Mouse (Mus musculus): ENCODE results near the gene Tmem183a. TPM values are rescaled to one million over a fixed set of nuclear protein-coding genes. Genes with fewer than 3 reads are reported as not detected.

Gene Tmem183a
- polyA plus RNA-seq, 1 experiment from 2014 or later, result 73.8 TPM

GRCm38 (mm10) chr1:134381795-134382625 lies 20.2 kb upstream of the Tmem183a start:
- no peak overlapping the region for H3K27ac ChIP-seq (ENCODE audit: poor library complexity, severe bottlenecking)
- peaks cover 6% of the 10 kb centered on the region; the same call in 1 of the 2 replicates for H3K4me1 ChIP-seq (replicated peaks)
- peaks cover 4% of the 10 kb centered on the region for H3K9me3 ChIP-seq (replicated peaks)
- no peak for ATAC-seq (ENCODE audit: insufficient number of reproducible peaks, low FRiP score)
- peak overlapping the region; percentile 79 for H3K4me2 ChIP-seq
- 5% methylated on average over 19 of the region's 19 CpGs for WGBS
- peak overlapping the region; percentile 42 for H3K4me3 ChIP-seq
- H3K27me3 ChIP-seq (replicated peaks), result no peaks in the 10 kb centered on the region
- peak overlapping the region; percentile 60 for H3K9ac ChIP-seq
- no peaks in the 10 kb centered on the region for H3K36me3 ChIP-seq

DNA sequence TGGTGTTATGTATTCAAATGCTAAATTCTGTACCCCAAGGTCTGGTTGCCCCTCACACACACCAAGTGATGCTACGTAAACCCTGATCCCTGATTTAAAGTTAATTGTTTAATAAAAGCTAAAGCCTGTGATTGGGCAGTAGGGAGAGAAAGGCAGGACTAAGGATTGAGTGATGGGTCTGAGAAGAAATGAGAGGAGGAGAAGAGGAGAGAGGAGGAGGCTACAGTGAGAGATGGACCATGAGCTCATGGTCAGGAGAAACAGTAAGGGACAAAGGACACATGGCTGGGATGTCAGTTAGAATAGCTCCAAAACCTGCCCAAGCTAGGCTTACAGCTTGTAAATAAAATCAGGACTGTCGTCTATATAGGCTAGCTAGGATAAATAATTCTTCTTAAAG lies 19.3 kb upstream of the Tmem183a start:
- ATAC-seq (ENCODE audit: insufficient number of reproducible peaks, low FRiP score), result no peak
- Histone ChIP-seq H3K9ac (no peak overlapping the region), H3K4me2 (no peak overlapping the region), H3K4me1 (replicated peaks) (peaks cover 6% of the 10 kb centered on the region; the same call in 1 of the 2 replicates), H3K4me3 (no peak overlapping the region), H3K36me3 (no peaks in the 10 kb centered on the region), H3K27me3 (replicated peaks) (no peaks in the 10 kb centered on the region), H3K27ac (ENCODE audit: poor library complexity, severe bottlenecking) (no peak overlapping the region), H3K9me3 (replicated peaks) (peaks cover 4% of the 10 kb centered on the region)
- 74% methylated on average over 2 of the region's 2 CpGs for WGBS

DNA sequence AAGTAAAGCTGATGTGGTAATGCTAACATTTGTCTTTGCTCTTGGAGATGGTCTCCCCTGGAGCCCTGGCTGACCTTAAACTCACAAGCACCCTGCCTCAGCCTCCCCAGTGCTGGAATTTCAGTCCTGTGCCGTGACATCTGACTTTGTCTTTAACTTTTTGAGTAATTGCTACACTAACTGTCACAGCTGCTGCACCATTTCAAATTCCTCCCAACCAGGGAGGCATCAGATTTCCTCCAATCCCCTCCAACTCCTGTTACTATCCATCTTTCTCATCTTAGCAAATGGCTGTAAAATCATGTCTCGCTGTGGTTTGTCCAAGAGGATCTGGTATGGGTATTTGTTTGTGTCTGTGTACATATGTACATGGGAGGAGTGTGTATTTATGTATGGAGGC lies 12.3 kb upstream of the Tmem183a start:
- Histone ChIP-seq H3K4me1 (replicated peaks) (no peaks in the 10 kb centered on the region), H3K27me3 (replicated peaks) (no peaks in the 10 kb centered on the region), H3K4me2 (no peak overlapping the region), H3K36me3 (no peaks in the 10 kb centered on the region), H3K9ac (no peak overlapping the region), H3K27ac (ENCODE audit: poor library complexity, severe bottlenecking) (no peak overlapping the region), H3K4me3 (no peak overlapping the region), H3K9me3 (replicated peaks) (peaks cover 9% of the 10 kb centered on the region)
- ATAC-seq (ENCODE audit: insufficient number of reproducible peaks, low FRiP score), result no peak
- WGBS, result 68% methylated on average over 2 of the region's 2 CpGs

DNA sequence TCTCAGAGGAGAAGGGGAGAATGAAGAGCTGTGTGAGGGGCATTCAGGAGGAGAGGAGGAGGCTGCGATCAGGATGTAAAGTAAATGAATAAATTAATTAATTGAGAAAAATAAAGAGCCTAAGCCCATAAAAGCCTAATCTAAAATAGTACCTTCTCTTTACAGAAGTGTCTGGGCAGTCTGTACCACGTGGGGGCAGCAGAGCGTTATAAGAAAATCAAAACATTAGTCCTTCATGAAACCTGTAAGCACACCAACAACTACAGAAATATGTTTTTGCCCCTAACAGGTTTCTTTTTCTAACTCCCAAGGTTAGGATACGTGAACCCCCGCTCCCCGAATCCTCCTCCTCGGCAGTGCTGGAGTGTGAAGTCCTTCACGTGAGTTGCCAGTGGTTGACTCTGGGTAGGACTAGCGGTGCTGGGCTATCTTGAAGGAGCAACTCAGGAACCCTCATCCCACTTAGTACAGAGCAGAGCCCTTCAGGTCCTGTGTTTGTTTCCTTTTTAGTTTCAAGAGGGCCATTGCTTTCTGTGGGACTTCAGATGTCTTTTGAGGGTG lies 7.1 kb upstream of the Tmem183a start:
- no peak for ATAC-seq (ENCODE audit: insufficient number of reproducible peaks, low FRiP score)
- Histone ChIP-seq H3K27me3 (replicated peaks) (no peaks in the 10 kb centered on the region), H3K27ac (ENCODE audit: poor library complexity, severe bottlenecking) (no peak overlapping the region), H3K9me3 (replicated peaks) (peaks cover 9% of the 10 kb centered on the region), H3K4me1 (replicated peaks) (0 out of 2 replicates have a peak, but pooled peaks cover 2% of the 10 kb centered on the region), H3K4me2 (no peak overlapping the region), H3K36me3 (no peaks in the 10 kb centered on the region), H3K4me3 (no peak overlapping the region), H3K9ac (0 out of 2 replicates have a peak overlapping the region, but pooled peaks have one; percentile 40)
- 45% methylated on average over 9 of the region's 9 CpGs for WGBS

GRCm38 (mm10) chr1:134365491-134365890 lies 3.7 kb upstream of the Tmem183a start:
- Histone ChIP-seq H3K36me3 (peaks cover 2% of the 10 kb centered on the region; the same call in 1 of the 2 replicates), H3K4me3 (no peak overlapping the region), H3K4me2 (no peak overlapping the region), H3K27me3 (replicated peaks) (no peaks in the 10 kb centered on the region), H3K9ac (no peak overlapping the region), H3K27ac (ENCODE audit: poor library complexity, severe bottlenecking) (no peak overlapping the region), H3K4me1 (replicated peaks) (peaks cover 12% of the 10 kb centered on the region), H3K9me3 (replicated peaks) (peaks cover 5% of the 10 kb centered on the region)
- 55% methylated on average over 5 of the region's 5 CpGs for WGBS
- no peak for ATAC-seq (ENCODE audit: insufficient number of reproducible peaks, low FRiP score)

- no peak overlapping the region for H3K4me2 ChIP-seq
- H3K4me1 ChIP-seq (replicated peaks), result peaks cover 14% of the 10 kb centered on the region
- peaks cover 18% of the 10 kb centered on the region for H3K36me3 ChIP-seq
- no peak overlapping the region for H3K9ac ChIP-seq
- no peak overlapping the region for H3K27ac ChIP-seq (ENCODE audit: poor library complexity, severe bottlenecking)
- no peaks in the 10 kb centered on the region for H3K27me3 ChIP-seq (replicated peaks)
- H3K4me3 ChIP-seq, result no peak overlapping the region
- 74% methylated on average over 4 of the region's 4 CpGs for WGBS
- ATAC-seq (ENCODE audit: insufficient number of reproducible peaks, low FRiP score), result no peak
- no peaks in the 10 kb centered on the region for H3K9me3 ChIP-seq (replicated peaks)
These were observed 1.4 kb upstream of the Tmem183a start for GRCm38 (mm10) chr1:134363194-134363593.

GRCm38 (mm10) chr1:134361195-134361856 lies 453 bp downstream of the Tmem183a start:
- peak; percentile 91 for ATAC-seq (ENCODE audit: insufficient number of reproducible peaks, low FRiP score)
- Histone ChIP-seq H3K4me2 (peak overlapping the region; percentile 76), H3K4me1 (replicated peaks) (peaks cover 14% of the 10 kb centered on the region), H3K4me3 (peak overlapping the region; percentile 73), H3K27me3 (replicated peaks) (no peaks in the 10 kb centered on the region), H3K9me3 (replicated peaks) (no peaks in the 10 kb centered on the region), H3K36me3 (peaks cover 32% of the 10 kb centered on the region), H3K27ac (ENCODE audit: poor library complexity, severe bottlenecking) (peak overlapping the region; percentile 67), H3K9ac (peak overlapping the region; percentile 83)
- 1% methylated on average over 37 of the region's 44 CpGs for WGBS

DNA sequence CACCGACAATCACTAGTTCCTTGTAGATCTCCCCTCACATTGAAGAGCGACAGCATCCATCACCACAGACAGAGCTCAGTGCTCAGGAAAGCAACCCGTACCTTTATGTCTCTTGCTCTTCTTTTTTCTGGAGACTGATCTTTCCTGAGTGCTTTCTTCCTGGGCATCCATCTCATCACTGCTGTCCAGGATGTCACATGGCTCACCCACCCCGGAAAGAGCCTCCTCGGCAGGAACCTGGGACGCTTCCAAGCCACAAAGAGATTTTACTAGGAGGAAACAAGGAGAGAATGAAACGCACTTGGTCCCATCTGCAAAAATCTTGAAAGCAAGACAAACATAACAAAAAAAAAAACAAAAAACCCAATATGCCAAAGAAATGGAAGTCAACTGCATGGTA lies 1.1 kb downstream of the Tmem183a start:
- H3K9ac ChIP-seq, result peak overlapping the region; percentile 83; the same call in 1 of the 2 replicates

GRCm38 (mm10) chr1:134357461-134357860 lies 4.3 kb downstream of the Tmem183a start:
- no peak overlapping the region for H3K4me2 ChIP-seq

More for the DNA sequence above, 1.1 kb downstream of the Tmem183a start:
- Histone ChIP-seq H3K27me3 (replicated peaks) (no peaks in the 10 kb centered on the region), H3K36me3 (peaks cover 38% of the 10 kb centered on the region), H3K4me3 (peak overlapping the region; percentile 73), H3K27ac (ENCODE audit: poor library complexity, severe bottlenecking) (no peak overlapping the region), H3K4me2 (peak overlapping the region; percentile 76), H3K4me1 (replicated peaks) (peaks cover 14% of the 10 kb centered on the region), H3K9me3 (replicated peaks) (no peaks in the 10 kb centered on the region)
- ATAC-seq (ENCODE audit: insufficient number of reproducible peaks, low FRiP score), result no peak
- 73% methylated on average over 7 of the region's 7 CpGs for WGBS

GRCm38 (mm10) chr1:134353326-134353725 lies 8.5 kb downstream of the Tmem183a start:
- no peak for ATAC-seq (ENCODE audit: insufficient number of reproducible peaks, low FRiP score)
- 95% methylated on average over 2 of the region's 2 CpGs for WGBS

More at GRCm38 (mm10) chr1:134357461-134357860, 4.3 kb downstream of the Tmem183a start:
- H3K4me1 ChIP-seq (replicated peaks), result peaks cover 11% of the 10 kb centered on the region
- WGBS, result 86% methylated on average over 4 of the region's 4 CpGs
- peaks cover 68% of the 10 kb centered on the region for H3K36me3 ChIP-seq
- H3K27me3 ChIP-seq (replicated peaks), result no peaks in the 10 kb centered on the region
- H3K27ac ChIP-seq (ENCODE audit: poor library complexity, severe bottlenecking), result no peak overlapping the region
- no peak overlapping the region for H3K9ac ChIP-seq
- H3K9me3 ChIP-seq (replicated peaks), result no peaks in the 10 kb centered on the region
- H3K4me3 ChIP-seq, result no peak overlapping the region
- ATAC-seq (ENCODE audit: insufficient number of reproducible peaks, low FRiP score), result no peak

DNA sequence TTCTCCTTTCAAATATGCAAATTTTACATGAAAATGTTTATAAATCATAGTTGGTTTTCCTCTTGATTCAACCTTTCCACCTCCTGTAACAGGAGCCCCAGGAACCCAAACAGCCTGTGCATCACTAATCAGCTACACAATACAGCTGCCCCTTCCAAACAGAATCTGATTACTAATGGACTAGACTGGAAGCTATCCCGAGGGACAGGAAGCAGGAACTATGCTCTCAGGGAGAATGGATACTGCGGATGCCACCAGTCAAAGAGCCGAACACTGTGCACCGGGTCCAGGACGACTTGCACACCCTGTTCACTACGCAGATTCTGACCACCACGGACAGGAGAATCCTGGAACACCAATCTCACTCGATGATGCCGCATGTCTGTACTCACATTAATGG lies 14.0 kb downstream of the Tmem183a start:
- no peaks in the 10 kb centered on the region for H3K9me3 ChIP-seq (replicated peaks)
- no peak overlapping the region for H3K27ac ChIP-seq (ENCODE audit: poor library complexity, severe bottlenecking)
- H3K9ac ChIP-seq, result no peak overlapping the region
- no peak for ATAC-seq (ENCODE audit: insufficient number of reproducible peaks, low FRiP score)
- peaks cover 53% of the 10 kb centered on the region for H3K36me3 ChIP-seq
- H3K4me1 ChIP-seq (replicated peaks), result peaks cover 22% of the 10 kb centered on the region
- 78% methylated on average over 9 of the region's 9 CpGs for WGBS
- H3K4me3 ChIP-seq, result no peak overlapping the region
- H3K4me2 ChIP-seq, result no peak overlapping the region
- no peaks in the 10 kb centered on the region for H3K27me3 ChIP-seq (replicated peaks)

More at GRCm38 (mm10) chr1:134353326-134353725, 8.5 kb downstream of the Tmem183a start:
- H3K27ac ChIP-seq (ENCODE audit: poor library complexity, severe bottlenecking), result no peak overlapping the region
- H3K4me1 ChIP-seq (replicated peaks), result no peaks in the 10 kb centered on the region
- H3K27me3 ChIP-seq (replicated peaks), result no peaks in the 10 kb centered on the region
- no peak overlapping the region for H3K4me2 ChIP-seq
- H3K36me3 ChIP-seq, result peaks cover 81% of the 10 kb centered on the region
- H3K9me3 ChIP-seq (replicated peaks), result no peaks in the 10 kb centered on the region
- H3K4me3 ChIP-seq, result no peak overlapping the region
- no peak overlapping the region for H3K9ac ChIP-seq
